Mouse (Mus musculus) G1E (cell line): ENCODE results near the gene Defb3.

Experiments used
- CTCF ChIP-seq: IDR thresholded peaks from 2 replicates; pipeline ENCODE4 v1.5.1; 2012; ENCODE audit warnings: low read depth, low read length, inconsistent platforms, mixed read lengths
- POLR2AphosphoS5 ChIP-seq: IDR thresholded peaks from 2 replicates; pipeline ENCODE4 v1.6.1; 2012; ENCODE audit warnings: low read depth, low read length, inconsistent platforms; ENCODE audit not compliant: insufficient replicate concordance
- TAL1 ChIP-seq: conservative IDR thresholded peaks from 2 replicates; pipeline ENCODE4 v1.6.1; 2012; ENCODE audit warnings: low read depth, low read length, inconsistent platforms, mixed read lengths

DNA sequence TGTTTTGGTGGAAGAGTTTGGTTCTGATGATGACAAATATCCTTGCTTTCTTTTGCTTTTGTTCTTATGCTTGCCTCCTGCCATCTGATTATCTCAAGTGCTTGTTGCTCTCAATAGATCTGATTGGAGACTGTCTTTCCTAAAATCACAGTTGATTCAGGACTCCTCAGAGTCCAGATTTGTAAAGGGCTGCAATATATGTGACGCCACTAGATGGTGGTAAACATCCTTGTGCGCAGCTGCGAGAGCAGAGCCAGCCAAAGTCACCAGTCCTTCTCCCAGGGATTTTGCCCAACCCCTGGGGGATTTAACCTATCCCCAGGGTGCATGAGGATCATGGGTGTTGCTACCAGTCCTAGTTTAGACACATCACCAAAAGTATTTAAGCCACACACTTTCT is 38.7 kb downstream of the Defb3 start:
- TF ChIP-seq CTCF: no peak
- TF ChIP-seq POLR2AphosphoS5: no peak
- no peak for TF ChIP-seq TAL1
